Mouse (Mus musculus) bone marrow macrophage, adult 2 months (primary cell): Measurements from ENCODE around the gene Cluap1.

Source experiments
- CTCF ChIP-seq: IDR thresholded peaks from 2 replicates; pipeline ENCODE4 v1.5.1; 2012; ENCODE audit warnings: low read depth, mild to moderate bottlenecking, low read length, moderate library complexity
- POLR2A ChIP-seq: IDR thresholded peaks from 2 replicates; pipeline ENCODE4 v1.6.1; 2012; ENCODE audit warnings: mild to moderate bottlenecking, low read depth, low read length, borderline replicate concordance

DNA sequence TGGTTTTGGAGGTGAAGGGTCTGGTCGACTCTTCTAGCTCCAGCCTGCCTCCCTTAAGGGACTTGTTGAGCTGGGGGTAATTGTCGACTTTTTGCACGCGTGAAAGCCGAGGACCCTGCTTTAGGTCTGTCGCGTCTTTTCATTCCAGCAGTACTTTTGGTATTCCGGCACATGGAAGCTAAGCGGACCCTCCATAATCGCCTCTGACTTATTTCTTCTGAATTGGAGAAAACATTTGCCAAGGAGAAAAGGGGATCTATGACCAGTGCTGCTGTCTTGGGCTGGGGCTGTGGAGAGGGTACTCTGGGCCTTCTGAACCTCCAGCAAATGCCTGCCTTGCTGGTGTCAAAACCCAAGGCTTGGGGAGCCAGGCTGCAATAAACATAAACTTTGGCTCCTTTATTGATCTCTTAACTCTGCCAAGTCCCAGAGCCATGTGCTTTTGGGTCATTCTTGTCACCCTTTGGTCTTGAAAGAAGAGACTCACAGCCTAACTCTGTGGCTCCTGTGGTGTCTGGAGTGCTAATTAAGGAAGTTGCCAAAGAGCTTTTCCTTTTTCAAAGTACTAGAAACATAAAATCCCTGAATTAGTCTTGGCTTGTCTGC is 23.4 kb upstream of the Cluap1 start:
- no peak for TF ChIP-seq CTCF
- TF ChIP-seq POLR2A, result no peak
